Mouse (Mus musculus) layer of hippocampus, adult 8-10 months (tissue): ENCODE results near the gene Zc3h7b. TPM values are rescaled to one million over a fixed set of nuclear protein-coding genes. Genes with fewer than 3 reads are reported as not detected.

Experiments used
- DNase-seq, 2 experiments: peaks; one replicate each; pipeline ENCODE4 v3.0.0; 2022; ENCODE audit warnings: low spot score in 2 of 2
- total RNA-seq, 4 experiments: library from RNA; stranded (reverse); gene quantifications; 2 replicates each; pipeline ENCODE4 v1.2.4; 2022

Gene Zc3h7b
- total RNA-seq, 4 experiments from 2014 or later = 123 to 147 (median 135) TPM

GRCm38 (mm10) chr15:81792444-81792843 lies 47.6 kb downstream of the Zc3h7b start:
- no peak for DNase-seq

GRCm38 (mm10) chr15:81796228-81796627 lies 51.4 kb downstream of the Zc3h7b start:
- DNase-seq = no peak

DNA sequence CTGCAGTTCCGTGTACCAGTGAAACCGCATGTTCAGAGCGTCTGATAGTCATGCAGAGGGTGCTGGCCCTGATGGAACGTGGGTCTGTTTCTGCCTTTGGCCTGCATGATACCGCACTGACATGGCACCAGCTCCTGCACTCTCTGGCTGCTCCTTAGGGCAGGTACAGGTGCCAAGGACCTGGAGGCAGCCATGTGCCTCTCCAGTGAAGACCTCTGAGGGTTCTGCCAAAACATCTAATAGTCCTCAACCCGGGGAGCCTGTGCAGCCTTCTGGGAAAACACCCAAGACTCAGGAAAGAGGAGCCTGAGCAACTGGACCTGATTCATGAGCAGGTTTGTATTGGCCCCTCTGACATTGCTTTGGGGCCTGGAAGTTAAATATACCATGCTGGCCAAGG lies 53.0 kb downstream of the Zc3h7b start:
- no peak for DNase-seq

- DNase-seq = no peak
Observed at GRCm38 (mm10) chr15:81798421-81798820, 53.6 kb downstream of the Zc3h7b start.

GRCm38 (mm10) chr15:81800391-81800790 lies 55.5 kb downstream of the Zc3h7b start:
- DNase-seq = no peak

- peak; percentile 99 for DNase-seq
Observed at GRCm38 (mm10) chr15:81802001-81802890, 57.4 kb downstream of the Zc3h7b start, which contains the start of gene Tef. Gene Tef, plus strand, starts transcription at chr15:81802421.

GRCm38 (mm10) chr15:81802941-81803351 lies 58.1 kb downstream of the Zc3h7b start:
- peak in 1 of 2 experiments; percentile 67 for DNase-seq

- no peak for DNase-seq
Observed at GRCm38 (mm10) chr15:81803425-81803951, 58.6 kb downstream of the Zc3h7b start.

DNA sequence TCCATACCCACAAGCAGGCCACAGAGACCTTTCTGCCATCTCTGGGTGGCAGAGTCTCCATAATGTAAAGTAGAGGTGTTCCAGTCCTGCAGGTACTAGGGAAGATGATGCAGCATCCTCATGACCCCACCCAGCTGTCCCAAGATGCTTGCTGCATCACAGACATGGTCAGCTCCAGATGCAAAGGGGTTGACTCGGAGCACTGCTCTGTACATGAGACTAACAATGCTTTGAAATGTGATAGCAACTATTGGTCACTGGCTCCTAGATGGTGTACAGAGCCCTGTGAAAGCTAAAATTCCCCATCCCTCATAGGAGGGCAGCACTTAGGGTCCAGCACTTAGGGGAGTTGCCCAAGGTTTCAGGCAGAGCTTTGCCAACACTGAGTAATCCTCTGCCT lies 59.3 kb downstream of the Zc3h7b start:
- no peak for DNase-seq

DNA sequence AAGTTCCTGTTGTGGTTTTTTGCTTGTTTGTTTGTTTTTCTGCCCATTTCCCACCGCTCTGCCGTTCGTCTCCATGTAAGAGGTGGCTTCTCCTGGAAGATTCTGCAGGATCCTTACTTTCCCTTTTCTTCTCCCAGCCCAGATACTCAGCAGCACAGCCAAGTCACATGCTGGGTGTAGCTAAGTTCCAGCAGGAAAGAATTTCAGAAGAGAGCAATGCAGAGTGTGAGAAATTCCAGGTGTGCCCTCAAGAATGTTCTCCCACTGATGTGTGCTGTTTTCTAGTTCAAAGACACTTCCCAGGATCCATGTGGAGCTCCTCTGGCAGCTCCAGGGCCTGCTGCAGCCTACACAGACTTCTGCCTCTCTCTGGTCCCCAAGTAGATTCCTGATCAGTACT lies 60.0 kb downstream of the Zc3h7b start:
- no peak for DNase-seq

GRCm38 (mm10) chr15:81805624-81806023 lies 60.8 kb downstream of the Zc3h7b start:
- DNase-seq = no peak

- DNase-seq = no peak
Observed at GRCm38 (mm10) chr15:81806621-81807404, 62.0 kb downstream of the Zc3h7b start.

DNA sequence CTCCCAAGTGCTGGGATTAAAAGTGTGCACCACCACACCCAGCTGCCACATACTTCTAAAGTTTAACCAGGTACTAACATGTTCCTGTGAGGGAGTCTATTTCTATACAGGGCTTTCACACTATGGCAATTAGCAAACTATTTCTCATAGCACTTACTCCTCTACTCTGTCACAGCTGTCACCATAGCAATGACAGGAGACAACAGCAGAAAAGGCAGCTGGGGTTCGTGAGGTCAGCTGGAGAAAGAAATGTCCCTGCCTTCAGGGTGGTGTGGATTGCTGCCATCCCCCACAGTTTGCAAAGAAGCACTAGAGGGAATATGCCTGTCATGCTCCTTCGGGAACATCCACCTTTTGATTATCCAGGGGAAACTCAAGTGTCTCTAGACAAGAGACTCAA lies 63.9 kb downstream of the Zc3h7b start:
- no peak for DNase-seq

GRCm38 (mm10) chr15:81809550-81809949 lies 64.7 kb downstream of the Zc3h7b start:
- DNase-seq = no peak

DNA sequence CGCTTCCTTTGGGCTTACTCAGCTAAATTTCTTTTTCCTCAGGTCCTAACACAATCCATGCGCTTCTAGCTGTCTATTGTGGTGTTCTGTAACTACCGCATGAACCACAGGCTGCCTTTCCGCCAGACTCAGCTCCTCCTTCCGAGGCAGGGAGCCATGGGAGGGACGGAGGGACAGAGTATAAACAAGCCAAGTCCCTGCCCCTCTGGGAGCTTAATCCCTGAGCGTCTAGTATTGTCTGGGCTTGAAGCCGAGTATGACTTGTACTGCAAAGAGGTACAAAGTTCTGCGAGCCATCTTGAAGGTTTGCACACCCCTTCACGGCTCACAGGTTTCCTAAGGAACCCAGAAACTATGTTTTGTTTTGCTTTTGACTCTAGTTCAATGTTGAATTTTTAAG lies 65.3 kb downstream of the Zc3h7b start:
- peak; percentile 80 to 88 for DNase-seq

DNA sequence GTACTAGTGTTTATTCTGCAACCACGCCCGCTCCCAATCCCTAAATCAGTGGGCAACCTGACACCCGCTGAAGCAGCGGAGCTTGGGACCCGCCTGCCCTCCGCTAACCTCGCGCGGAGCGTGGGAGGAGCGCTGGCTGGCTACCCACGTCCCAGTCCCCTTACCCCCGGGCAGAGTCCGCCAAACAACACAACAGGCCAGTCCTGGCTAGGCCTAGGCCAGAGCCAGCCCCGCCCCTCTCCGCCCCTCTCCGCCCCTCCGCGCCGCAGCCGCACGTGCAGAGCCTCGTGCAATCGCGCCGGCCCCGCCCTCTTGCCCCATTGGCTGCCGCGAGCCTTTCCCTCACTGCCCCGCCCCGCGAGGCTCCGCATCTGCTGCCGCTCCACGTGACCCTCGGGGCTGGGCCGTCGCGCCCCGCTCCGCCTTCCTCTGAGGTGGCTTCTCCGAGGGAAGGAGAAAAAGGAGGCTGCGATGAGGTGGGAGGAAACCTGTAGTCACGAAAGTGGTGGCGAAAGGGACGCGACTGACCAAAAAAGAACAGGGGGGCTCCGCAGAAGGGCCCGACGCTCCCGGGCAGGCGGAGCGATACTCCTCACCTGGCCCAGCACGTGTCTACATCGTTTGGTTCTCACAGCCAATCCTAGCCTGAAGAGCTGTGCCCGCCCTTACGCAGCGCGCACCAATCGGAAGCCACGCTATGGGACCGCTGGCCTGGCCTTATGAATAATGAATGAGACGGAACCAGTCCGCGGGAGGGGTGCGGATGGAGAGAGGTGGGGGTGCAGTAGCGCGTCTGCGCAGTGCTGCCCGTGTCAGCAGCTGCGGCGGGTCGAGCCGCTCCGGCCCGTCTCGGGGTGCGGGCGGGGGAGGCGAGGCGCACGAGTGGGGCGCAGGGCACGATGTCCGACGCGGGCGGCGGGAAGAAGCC lies 66.1 kb downstream of the Zc3h7b start:
- peak; percentile 98 to 99 for DNase-seq

DNA sequence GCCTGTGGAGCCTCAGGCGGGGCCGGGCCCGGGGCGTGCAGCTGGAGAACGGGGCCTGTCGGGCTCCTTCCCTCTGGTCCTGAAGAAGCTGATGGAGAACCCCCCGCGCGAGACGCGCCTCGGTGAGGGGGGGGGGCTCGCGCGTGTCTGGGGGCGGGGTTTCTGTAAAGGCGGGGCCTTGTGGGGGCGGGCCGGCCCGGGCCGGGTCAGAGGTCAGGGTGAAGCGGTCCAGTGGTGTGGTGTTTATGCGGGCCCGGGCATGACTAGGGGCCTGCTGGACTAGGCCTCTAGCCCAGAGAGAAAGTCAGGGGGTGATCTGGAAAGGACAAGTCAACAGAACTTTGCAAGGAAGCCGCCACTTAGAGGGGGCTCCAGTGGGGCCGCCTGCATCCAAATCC lies 66.7 kb downstream of the Zc3h7b start:
- no peak for DNase-seq

- DNase-seq = no peak
Observed at GRCm38 (mm10) chr15:81812287-81812686, 67.4 kb downstream of the Zc3h7b start.

GRCm38 (mm10) chr15:81812696-81813631 lies 68.1 kb downstream of the Zc3h7b start:
- DNase-seq = no peak
